Mouse (Mus musculus): Measurements from ENCODE around the gene Kcng3. TPM values are rescaled to one million over a fixed set of nuclear protein-coding genes. Genes with fewer than 3 reads are reported as not detected.

Kcng3 gene
- total and polyA plus RNA-seq, 2 experiments from 2014 or later: 0.09 to 2.3 TPM

DNA sequence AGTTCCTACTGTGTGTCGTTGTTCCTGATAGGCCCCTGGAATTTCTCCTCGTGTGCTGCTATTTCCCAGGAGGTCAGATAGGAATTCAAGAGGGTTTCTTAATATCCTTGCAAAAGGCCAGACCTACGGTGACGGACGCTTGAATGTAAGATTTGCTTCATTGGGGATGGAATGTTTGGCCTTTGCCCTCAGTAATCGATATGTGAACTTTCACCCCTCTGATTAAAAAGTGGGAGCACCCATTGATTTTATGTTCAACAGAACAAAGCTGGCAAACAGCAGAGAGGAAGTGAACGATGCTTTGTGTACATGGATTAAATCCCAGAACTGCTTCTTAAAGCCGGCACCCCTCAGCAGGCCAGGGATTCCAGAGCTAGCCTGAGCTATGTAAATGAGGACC, 64.3 kb downstream of the Kcng3 start:
- 37% methylated on average over 8 of the region's 8 CpGs for WGBS
- H3K27ac ChIP-seq (ENCODE audit: low read depth, low read length): no peak overlapping the region
- TF ChIP-seq CTCF (IDR thresholded peaks at IDR 0.05): no peak

DNA sequence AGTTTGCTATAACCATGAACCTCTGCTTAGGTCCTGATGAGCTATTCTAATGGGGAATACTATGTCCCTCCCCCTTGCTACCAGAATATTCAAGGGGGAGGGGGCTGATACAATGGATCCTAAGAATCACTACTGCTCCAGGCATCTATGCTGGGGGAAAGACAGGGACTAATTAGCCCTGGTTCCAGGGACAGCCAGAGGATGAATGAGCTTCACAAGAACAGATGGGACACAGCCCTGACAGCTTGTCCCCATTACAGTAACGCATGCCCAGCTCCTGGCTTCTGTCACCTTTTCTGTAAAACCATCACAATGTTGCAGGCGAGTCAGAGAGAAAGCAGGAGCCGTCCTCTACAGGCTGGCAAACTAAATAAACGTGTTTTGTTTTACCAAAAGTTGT, 66.2 kb downstream of the Kcng3 start:
- no peaks in the 10 kb centered on the region for H3K36me3 ChIP-seq (ENCODE audit: insufficient read depth, low read length)
- no peak for TF ChIP-seq CTCF (IDR thresholded peaks at IDR 0.05)
- ATAC-seq (ENCODE audit: low FRiP score) (peak; percentile 31; the same call in 1 of the 2 replicates), DNase-seq (ENCODE audit: low spot score) (peak; percentile 79)
- 77% methylated on average over 4 of the region's 4 CpGs for WGBS
- no peak overlapping the region for H3K9ac ChIP-seq (replicated peaks; ENCODE audit: low read length, poor library complexity, severe bottlenecking)
- H3K27ac ChIP-seq (ENCODE audit: low read depth, low read length): no peak overlapping the region
- no peaks in the 10 kb centered on the region for H3K4me1 ChIP-seq (ENCODE audit: insufficient read depth, low read length)
- no peak overlapping the region for H3K4me3 ChIP-seq (ENCODE audit: low read depth, low read length)
- H3K9me3 ChIP-seq (ENCODE audit: low read length): no peaks in the 10 kb centered on the region
- H3K27me3 ChIP-seq (ENCODE audit: insufficient read depth, low read length): no peaks in the 10 kb centered on the region
- no peak overlapping the region for H3K4me2 ChIP-seq (ENCODE audit: low read depth, low read length, poor library complexity, severe bottlenecking)

More for the DNA sequence above, 64.3 kb downstream of the Kcng3 start:
- no peaks in the 10 kb centered on the region for H3K36me3 ChIP-seq (ENCODE audit: insufficient read depth, low read length)
- DNase-seq (ENCODE audit: low spot score) (no peak), ATAC-seq (ENCODE audit: low FRiP score) (no peak)
- no peak overlapping the region for H3K9ac ChIP-seq (replicated peaks; ENCODE audit: low read length, poor library complexity, severe bottlenecking)
- H3K4me3 ChIP-seq (ENCODE audit: low read depth, low read length): no peak overlapping the region
- no peaks in the 10 kb centered on the region for H3K27me3 ChIP-seq (ENCODE audit: insufficient read depth, low read length)
- H3K4me1 ChIP-seq (ENCODE audit: insufficient read depth, low read length): no peaks in the 10 kb centered on the region
- no peaks in the 10 kb centered on the region for H3K9me3 ChIP-seq (ENCODE audit: low read length)
- H3K4me2 ChIP-seq (ENCODE audit: low read depth, low read length, poor library complexity, severe bottlenecking): no peak overlapping the region

DNA sequence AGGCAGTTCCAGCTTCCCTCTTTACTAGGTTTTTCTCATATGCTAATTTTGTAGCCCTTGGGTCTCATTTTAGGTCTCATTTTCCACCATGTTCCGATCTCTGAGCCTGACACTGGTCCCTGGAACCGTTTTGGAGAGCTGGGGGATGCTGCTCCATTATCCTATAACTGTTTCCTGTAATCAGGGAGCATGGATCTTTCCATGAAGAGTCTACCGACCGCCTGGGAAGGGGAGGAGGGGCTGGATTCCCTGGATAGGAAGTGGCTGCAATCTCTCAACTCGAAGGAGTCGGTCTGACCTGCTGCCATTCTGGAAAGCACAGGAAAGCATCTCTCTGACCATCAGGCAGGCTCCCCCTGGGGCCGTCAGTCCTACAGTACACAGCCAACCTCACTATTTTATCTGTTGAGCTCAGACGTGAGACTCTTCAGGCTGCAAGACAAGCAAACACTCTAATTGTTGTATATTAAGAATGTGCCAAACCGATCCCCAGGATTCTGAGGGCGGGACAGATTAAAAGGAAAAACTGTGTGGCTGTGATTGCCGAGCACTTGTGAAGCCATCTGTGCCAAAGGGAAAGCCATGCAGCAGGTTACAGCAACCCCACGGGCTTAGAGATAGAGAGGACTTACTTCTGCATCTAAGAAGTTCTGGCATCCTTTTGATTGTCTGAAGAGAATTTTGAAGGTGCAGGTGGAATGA, 67.4 kb downstream of the Kcng3 start:
- H3K9me3 ChIP-seq (ENCODE audit: low read length): no peaks in the 10 kb centered on the region
- TF ChIP-seq CTCF (IDR thresholded peaks at IDR 0.05): no peak
- H3K36me3 ChIP-seq (ENCODE audit: insufficient read depth, low read length): no peaks in the 10 kb centered on the region
- H3K4me2 ChIP-seq (ENCODE audit: low read depth, low read length, poor library complexity, severe bottlenecking): no peak overlapping the region
- ATAC-seq (ENCODE audit: low FRiP score): no peak
- H3K9ac ChIP-seq (replicated peaks; ENCODE audit: low read length, poor library complexity, severe bottlenecking): no peak overlapping the region
- no peak overlapping the region for H3K27ac ChIP-seq (ENCODE audit: low read depth, low read length)
- H3K4me3 ChIP-seq (ENCODE audit: low read depth, low read length): no peak overlapping the region
- no peaks in the 10 kb centered on the region for H3K4me1 ChIP-seq (ENCODE audit: insufficient read depth, low read length)
- no peaks in the 10 kb centered on the region for H3K27me3 ChIP-seq (ENCODE audit: insufficient read depth, low read length)
- no peak for DNase-seq (ENCODE audit: low spot score)
- WGBS: 69% methylated on average over 12 of the region's 12 CpGs

DNA sequence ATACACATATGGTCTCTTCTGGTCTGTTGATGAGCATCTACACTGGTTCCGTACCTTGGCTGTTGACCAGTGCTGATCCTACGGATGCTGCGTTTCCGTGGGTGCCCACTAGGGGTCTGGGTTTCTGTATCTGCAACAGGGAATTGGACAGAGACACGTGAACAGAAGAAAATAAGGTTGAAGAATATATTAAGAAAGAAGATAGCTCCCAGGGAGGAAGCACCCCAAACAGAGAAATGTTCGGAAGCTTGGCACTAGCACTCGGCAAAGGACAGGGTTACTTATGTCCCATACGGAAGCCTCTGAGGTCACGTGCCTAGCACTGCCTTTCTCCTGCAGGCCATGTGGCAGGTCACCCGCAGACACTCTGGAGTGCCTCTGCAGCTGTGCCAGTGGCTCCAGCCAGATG, 68.0 kb downstream of the Kcng3 start:
- WGBS: 49% methylated on average over 10 of the region's 10 CpGs
- Histone ChIP-seq H3K36me3 (ENCODE audit: insufficient read depth, low read length) (no peaks in the 10 kb centered on the region), H3K4me1 (ENCODE audit: insufficient read depth, low read length) (no peaks in the 10 kb centered on the region), H3K4me3 (ENCODE audit: low read depth, low read length) (no peak overlapping the region), H3K27ac (ENCODE audit: low read depth, low read length) (no peak overlapping the region), H3K4me2 (ENCODE audit: low read depth, low read length, poor library complexity, severe bottlenecking) (no peak overlapping the region), H3K27me3 (ENCODE audit: insufficient read depth, low read length) (no peaks in the 10 kb centered on the region), H3K9ac (replicated peaks; ENCODE audit: low read length, poor library complexity, severe bottlenecking) (no peak overlapping the region), H3K9me3 (ENCODE audit: low read length) (no peaks in the 10 kb centered on the region)
- TF ChIP-seq CTCF (IDR thresholded peaks at IDR 0.05): peak; percentile 63
- ATAC-seq (ENCODE audit: low FRiP score): no peak
- no peak for DNase-seq (ENCODE audit: low spot score)

DNA sequence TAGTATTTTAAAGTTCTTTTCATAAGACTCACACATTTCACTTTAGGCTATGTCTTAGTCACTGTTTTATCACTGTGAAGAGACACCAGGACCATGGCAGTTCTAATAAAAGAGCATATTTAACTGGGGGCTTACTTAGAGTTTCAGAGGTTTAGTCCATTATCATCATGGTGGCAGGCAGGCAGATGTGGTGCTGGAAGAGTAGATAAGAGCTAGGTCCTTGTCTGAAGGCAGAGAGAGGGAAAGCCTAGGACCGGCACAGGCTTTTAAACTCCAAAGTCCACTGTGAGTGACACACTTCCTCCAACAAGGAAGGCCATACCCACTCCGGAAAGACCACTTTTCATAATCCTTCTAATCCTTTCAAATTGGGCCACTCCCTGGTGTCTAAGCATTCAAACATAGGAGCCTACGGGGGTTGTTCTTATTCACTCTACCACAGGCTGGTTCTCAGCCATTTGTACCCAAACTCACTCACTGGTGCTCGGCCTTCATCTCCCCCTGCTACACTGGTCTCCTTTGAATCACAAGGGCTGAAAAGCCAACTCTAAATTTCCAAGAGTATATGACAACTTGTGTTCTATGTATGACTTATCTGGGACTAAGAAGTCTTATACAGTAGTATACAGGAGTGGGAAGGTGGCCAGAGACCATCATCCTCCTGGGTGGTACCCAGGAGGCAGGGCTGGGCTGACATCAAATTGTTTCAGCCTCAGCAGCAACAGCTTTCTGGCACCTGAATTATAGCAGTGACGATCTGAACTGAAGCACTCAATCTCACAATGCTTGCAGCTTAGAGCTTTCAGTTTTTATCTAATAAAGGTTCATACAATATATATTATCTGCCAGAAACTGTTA, 69.3 kb downstream of the Kcng3 start:
- no peaks in the 10 kb centered on the region for H3K4me1 ChIP-seq (ENCODE audit: insufficient read depth, low read length)
- no peak overlapping the region for H3K4me3 ChIP-seq (ENCODE audit: low read depth, low read length)
- no peak for ATAC-seq (ENCODE audit: low FRiP score)
- no peak for TF ChIP-seq CTCF (IDR thresholded peaks at IDR 0.05)
- H3K27me3 ChIP-seq (ENCODE audit: insufficient read depth, low read length): no peaks in the 10 kb centered on the region
- no peak for DNase-seq (ENCODE audit: low spot score)
- no peak overlapping the region for H3K27ac ChIP-seq (ENCODE audit: low read depth, low read length)
- no peaks in the 10 kb centered on the region for H3K9me3 ChIP-seq (ENCODE audit: low read length)
- 81% methylated on average over 5 of the region's 5 CpGs for WGBS
- H3K9ac ChIP-seq (replicated peaks; ENCODE audit: low read length, poor library complexity, severe bottlenecking): no peak overlapping the region
- no peak overlapping the region for H3K4me2 ChIP-seq (ENCODE audit: low read depth, low read length, poor library complexity, severe bottlenecking)
- H3K36me3 ChIP-seq (ENCODE audit: insufficient read depth, low read length): no peaks in the 10 kb centered on the region

DNA sequence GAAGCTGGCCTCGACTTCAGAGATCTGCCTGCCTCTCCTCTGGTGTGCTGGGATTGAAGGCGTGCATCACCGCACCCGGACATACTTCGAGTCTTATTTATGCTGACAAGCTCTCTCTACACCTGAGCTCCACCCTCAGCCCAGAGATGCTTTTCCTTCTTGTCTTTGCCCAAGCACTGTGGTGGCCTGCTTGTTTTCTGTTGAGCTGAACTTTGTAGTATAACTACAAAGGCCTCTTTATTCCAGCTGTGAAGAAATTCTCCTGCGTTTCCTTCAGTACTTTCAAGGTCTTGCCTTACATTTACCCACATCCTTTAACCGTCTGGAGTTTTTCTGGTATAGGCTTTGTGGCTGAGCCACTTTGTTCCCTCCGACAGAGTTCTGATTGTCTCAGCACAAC, 72.6 kb downstream of the Kcng3 start:
- WGBS: 49% methylated on average over 8 of the region's 8 CpGs
- TF ChIP-seq CTCF (IDR thresholded peaks at IDR 0.05): no peak
- no peaks in the 10 kb centered on the region for H3K36me3 ChIP-seq (ENCODE audit: insufficient read depth, low read length)
- no peaks in the 10 kb centered on the region for H3K9me3 ChIP-seq (ENCODE audit: low read length)
- no peak overlapping the region for H3K9ac ChIP-seq (replicated peaks; ENCODE audit: low read length, poor library complexity, severe bottlenecking)
- no peaks in the 10 kb centered on the region for H3K4me1 ChIP-seq (ENCODE audit: insufficient read depth, low read length)
- no peak for DNase-seq (ENCODE audit: low spot score)
- no peaks in the 10 kb centered on the region for H3K27me3 ChIP-seq (ENCODE audit: insufficient read depth, low read length)
- no peak for ATAC-seq (ENCODE audit: low FRiP score)
- H3K4me2 ChIP-seq (ENCODE audit: low read depth, low read length, poor library complexity, severe bottlenecking): no peak overlapping the region
- H3K27ac ChIP-seq (ENCODE audit: low read depth, low read length): no peak overlapping the region
- H3K4me3 ChIP-seq (ENCODE audit: low read depth, low read length): no peak overlapping the region

All from midbrain, postnatal 0 days (tissue).